Comparison of ENCODE assay signal across 16 mouse cellular contexts in genomic region chr2:160854687-160855086, GRCm38 (mm10). TPM values are rescaled to one million over a fixed set of nuclear protein-coding genes. Genes with fewer than 3 reads are reported as not detected.
DNase-seq lines count a peak whose midpoint lies in the region; ATAC-seq and TF ChIP-seq lines count a peak whose summit lies in the region.
"Had no signal": no experiment of that assay in that cellular context is flagged by ENCODE, and none has a peak within 500 bp of the region (broad histone marks: within the 10 kb centered on the region; RNA-seq: fewer than 3 reads in every experiment).

No protein-coding gene starts in this region.

- DNase-seq in forebrain, postnatal 0 days = peak; percentile 78
- no peak for DNase-seq in forebrain, embryonic 10.5 days (ENCODE audit: extremely low spot score, low spot score)
- DNase-seq in cerebellum, adult 9-11 months = peak; percentile 54
- peak; percentile 64 to 80 for DNase-seq in left cerebral cortex, adult 18-20 months (ENCODE audit: low spot score in 2 of 2)
- peak; percentile 55 to 78 for DNase-seq in right cerebral cortex, postnatal 36 days (ENCODE audit: low spot score in 2 of 2)
- DNase-seq in spleen, adult 18-20 months = no peak
- DNase-seq in testis, postnatal 14 days (ENCODE audit: low spot score) = no peak
- DNase-seq in thymus, adult 18-20 months = no peak
- DNase-seq: lung, adult 18-20 months; thymus, postnatal 25 days had no signal

- H3K9me3 ChIP-seq in forebrain, postnatal 0 days (ENCODE audit: low read length) = no peaks in the 10 kb centered on the region
- H3K9me3 ChIP-seq in forebrain, embryonic 10.5 days = no peaks in the 10 kb centered on the region; the same call in 1 of the 2 replicates
- H3K9me3 ChIP-seq: embryonic facial prominence, embryonic 13.5 days; kidney, embryonic 15.5 days had no signal

- H3K4me1 ChIP-seq in forebrain, postnatal 0 days (ENCODE audit: insufficient read depth) = peaks cover 8% of the 10 kb centered on the region; the same call in 1 of the 2 replicates
- no peaks in the 10 kb centered on the region for H3K4me1 ChIP-seq in forebrain, embryonic 10.5 days
- H3K4me1 ChIP-seq: embryonic facial prominence, embryonic 13.5 days; kidney, embryonic 15.5 days had no signal

- H3K36me3 ChIP-seq in forebrain, postnatal 0 days (ENCODE audit: insufficient read depth) = no peaks in the 10 kb centered on the region
- H3K36me3 ChIP-seq in forebrain, embryonic 10.5 days (replicated peaks) = no peaks in the 10 kb centered on the region
- H3K36me3 ChIP-seq: embryonic facial prominence, embryonic 13.5 days; kidney, embryonic 15.5 days had no signal

- no peaks in the 10 kb centered on the region for H3K27me3 ChIP-seq in forebrain, postnatal 0 days (ENCODE audit: insufficient read depth, low read length)
- no peaks in the 10 kb centered on the region for H3K27me3 ChIP-seq in forebrain, embryonic 10.5 days (ENCODE audit: poor library complexity, severe bottlenecking)
- H3K27me3 ChIP-seq: embryonic facial prominence, embryonic 13.5 days; kidney, embryonic 15.5 days had no signal

- H3K9ac ChIP-seq in forebrain, postnatal 0 days = no peak overlapping the region
- H3K9ac ChIP-seq: embryonic facial prominence, embryonic 13.5 days; kidney, embryonic 15.5 days had no signal

- no peak for TF ChIP-seq CTCF in forebrain, postnatal 0 days (IDR thresholded peaks at IDR 0.05; ENCODE audit: low read depth)

- H3K27ac ChIP-seq in forebrain, postnatal 0 days (ENCODE audit: low read depth, low read length) = peak overlapping the region; percentile 52
- H3K27ac ChIP-seq in forebrain, embryonic 10.5 days = no peak overlapping the region
- H3K27ac ChIP-seq: embryonic facial prominence, embryonic 13.5 days; hindbrain, postnatal 0 days; kidney, embryonic 15.5 days had no signal

- H3K4me2 ChIP-seq in forebrain, postnatal 0 days (ENCODE audit: low read depth) = no peak overlapping the region
- H3K4me2 ChIP-seq: embryonic facial prominence, embryonic 13.5 days; kidney, embryonic 15.5 days had no signal

- H3K4me3 ChIP-seq in forebrain, postnatal 0 days (ENCODE audit: low read depth, low read length) = no peak overlapping the region
- H3K4me3 ChIP-seq in forebrain, embryonic 10.5 days = no peak overlapping the region
- H3K4me3 ChIP-seq: embryonic facial prominence, embryonic 13.5 days; kidney, embryonic 15.5 days had no signal

- ATAC-seq in forebrain, postnatal 0 days = peak; percentile 70
- ATAC-seq: activated CD4-positive, CD25-positive, alpha-beta regulatory T cell, adult 4 months; hindbrain, postnatal 0 days had no signal

RNA-seq across cellular contexts. Expression of gene Zhx3, which starts 18.1 kb away (rescaled TPM):
- 31.8 and 44.9 TPM in 2 replicates for total RNA-seq in forebrain, postnatal 0 days (2014; rRNA removed)
- 12.9 and 18.5 TPM in 2 replicates for polyA plus RNA-seq in forebrain, postnatal 0 days (2015; fragmentation: Nextera tagmentation; extraction: Ambion mirVana)
- 5.8 and 5.9 TPM in 2 replicates for polyA plus RNA-seq in forebrain, embryonic 10.5 days (2016; fragmentation: Nextera tagmentation; extraction: Ambion mirVana)
- total RNA-seq in left cerebral cortex, adult 18-20 months (2021) = 10 to 100 TPM; 64.4 to 70.2 TPM

RNA-seq across cellular contexts. Expression of gene Lpin3, which starts 25.8 kb away (rescaled TPM):
- 0.10 and 0.31 TPM in 2 replicates for total RNA-seq in forebrain, postnatal 0 days (2014; rRNA removed)
- 0.27 and 0.30 TPM in 2 replicates for polyA plus RNA-seq in forebrain, postnatal 0 days (2015; fragmentation: Nextera tagmentation; extraction: Ambion mirVana)
- 0.74 and 1.0 TPM in 2 replicates for polyA plus RNA-seq in forebrain, embryonic 10.5 days (2016; fragmentation: Nextera tagmentation; extraction: Ambion mirVana)
- under 1 TPM; 0.53 to 0.87 TPM for total RNA-seq in left cerebral cortex, adult 18-20 months (2021)
- total RNA-seq: megakaryocyte, adult 5-6 weeks had no signal

RNA-seq across cellular contexts. Expression of gene Emilin3, which starts 57.4 kb away (rescaled TPM):
- total RNA-seq in forebrain, postnatal 0 days (2014; rRNA removed) = 0.46 and 1.5 TPM in 2 replicates
- polyA plus RNA-seq in forebrain, postnatal 0 days (2015; fragmentation: Nextera tagmentation; extraction: Ambion mirVana) = 0.23 and 0.42 TPM in 2 replicates
- polyA plus RNA-seq in forebrain, embryonic 10.5 days (2016; fragmentation: Nextera tagmentation; extraction: Ambion mirVana) = 2.0 and 2.2 TPM in 2 replicates
- total RNA-seq in left cerebral cortex, adult 18-20 months (2021) = under 1 TPM in 1 of 2 experiments, not detected in 1; 0.26 TPM
- total RNA-seq: megakaryocyte, adult 5-6 weeks; MEL had no signal
- polyA plus RNA-seq: activated CD4-positive, CD25-positive, alpha-beta regulatory T cell, adult 4 months had no signal

Comparison
In these comparisons a context has a peak if more than half of its experiments do, and no peak if none do; other contexts are left out.
1. DNase-seq: peak in forebrain, postnatal 0 days (single experiment), cerebellum, adult 9-11 months (single experiment), left cerebral cortex, adult 18-20 months (2 of 2) and right cerebral cortex, postnatal 36 days (2 of 2); none in forebrain, embryonic 10.5 days (single experiment), spleen, adult 18-20 months (0 of 2), testis, postnatal 14 days (single experiment) and thymus, adult 18-20 months (0 of 2).